Mouse (Mus musculus): ENCODE data around the gene Cdkn3.

DNA sequence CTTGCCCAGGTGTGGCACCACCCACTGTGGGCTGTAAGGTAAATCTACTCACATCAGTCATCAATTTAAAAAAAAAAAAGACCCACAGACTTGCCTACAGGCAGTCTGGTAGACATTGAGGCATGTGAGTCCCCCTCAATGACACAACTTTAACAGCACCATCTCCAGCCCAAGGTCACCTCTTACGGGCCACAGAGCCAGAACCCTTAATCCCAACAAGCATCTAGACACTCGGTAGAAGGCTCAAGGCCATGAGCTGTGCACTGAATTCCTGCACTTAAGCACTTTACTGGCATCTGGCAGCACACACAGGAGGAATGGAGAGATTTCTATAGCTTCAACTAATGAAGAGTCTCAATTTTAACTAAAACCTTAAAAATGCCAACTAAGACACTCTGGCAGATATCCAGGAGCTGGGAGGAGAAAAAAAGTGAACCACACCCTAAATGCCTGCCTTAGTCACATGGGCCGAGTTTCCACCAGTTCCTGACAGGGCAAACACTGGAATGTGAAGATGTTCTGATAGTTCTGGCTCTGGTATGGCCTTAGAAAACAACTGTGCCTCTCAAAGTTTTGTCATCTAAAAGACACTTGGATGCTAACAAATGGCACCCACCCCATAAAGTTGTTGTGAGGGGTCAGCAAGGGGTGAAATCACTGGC lies 40.5 kb downstream of the Cdkn3 start:
- no peak for TF ChIP-seq CTCF (IDR thresholded peaks at IDR 0.05; ENCODE audit: borderline replicate concordance, insufficient read depth, low read depth, low read length)
- no peak for TF ChIP-seq POLR2A (IDR thresholded peaks at IDR 0.05; ENCODE audit: borderline replicate concordance, insufficient read depth, low read length)
